Mouse (Mus musculus): ENCODE data around the gene Tor1aip2.

GRCm38 (mm10) chr1:156103763-156104162 is 68.6 kb downstream of the Tor1aip2 start:
- TF ChIP-seq CTCF (conservative IDR thresholded peaks at IDR 0.05; ENCODE audit: insufficient read depth, insufficient read length, low read depth, low read length) (no peak), POLR2A (IDR thresholded peaks at IDR 0.05; ENCODE audit: low read depth, low read length) (no peak)
